Mouse (Mus musculus) hindbrain, embryonic 12.5 days (tissue): Measurements from ENCODE around the gene Nanog. TPM values are rescaled to one million over a fixed set of nuclear protein-coding genes. Genes with fewer than 3 reads are reported as not detected.
"Not testable (repeated sequence)": the region's sequence is repeated elsewhere in the genome, so short reads cannot be mapped to it uniquely, and the experiment has no call there.

ENCODE experiments used
- ATAC-seq: fragments of 200-750 bp; cut with Nextera tagmentation; 2 replicates; pipeline ENCODE4 v1.8.0; 2017; ENCODE audit warnings: moderate TSS enrichment; ENCODE audit not compliant: low FRiP score
- H3K27ac ChIP-seq: fragments of 300-500 bp; sonication (generic); 2 replicates; pipeline ENCODE4 v1.5.1; 2016; ENCODE audit warnings: mild to moderate bottlenecking
- H3K27me3 ChIP-seq: fragments of 300-500 bp; sonication (generic); 2 replicates; pipeline ENCODE4 v1.6.1; 2016; ENCODE audit warnings: mild to moderate bottlenecking
- H3K36me3 ChIP-seq: fragments of 300-500 bp; sonication (generic); 2 replicates; pipeline ENCODE4 v1.6.1; 2016; ENCODE audit warnings: mild to moderate bottlenecking
- H3K4me1 ChIP-seq: fragments of 300-500 bp; sonication (generic); 2 replicates; pipeline ENCODE4 v1.6.1; 2016
- H3K4me2 ChIP-seq: fragments of 300-500 bp; sonication (generic); replicated peaks from 2 replicates; pipeline ENCODE4 v1.6.1; 2016; ENCODE audit warnings: mild to moderate bottlenecking
- H3K4me3 ChIP-seq: fragments of 300-500 bp; sonication (generic); 2 replicates; pipeline ENCODE4 v1.5.1; 2016; ENCODE audit warnings: mild to moderate bottlenecking
- H3K9ac ChIP-seq: fragments of 300-500 bp; sonication (generic); 2 replicates; pipeline ENCODE4 v1.6.1; 2016; ENCODE audit warnings: mild to moderate bottlenecking, moderate library complexity
- H3K9me3 ChIP-seq: fragments of 300-500 bp; sonication (generic); replicated peaks from 2 replicates; pipeline ENCODE4 v1.6.1; 2016; ENCODE audit warnings: mild to moderate bottlenecking
- WGBS: fragments of 180-500 bp; shearing (Covaris S2); methylation state at CpG from one replicate; pipeline ENCODE4 v1.1.7; 2016; 5-methylcytosine and 5-hydroxymethylcytosine counted together
- polyA plus RNA-seq: library from polyadenylated mRNA; unstranded; fragments of >200 nt; fragmentation: Nextera tagmentation; extraction: Ambion mirVana; gene quantifications from 2 replicates; pipeline ENCODE4 v1.2.1, GENCODE M21; 2016

The Nanog gene
- polyA plus RNA-seq, 1 experiment from 2014 or later, result 0.27 TPM

GRCm38 (mm10) chr6:122706337-122706840, 900 bp upstream of the Nanog start:
- Histone ChIP-seq H3K27ac (no peak overlapping the region), H3K36me3 (no peaks in the 10 kb centered on the region), H3K4me3 (no peak overlapping the region), H3K4me2 (no peak overlapping the region), H3K9ac (no peak overlapping the region), H3K9me3 (no peaks in the 10 kb centered on the region), H3K27me3 (peaks cover 19% of the 10 kb centered on the region), H3K4me1 (peaks cover 12% of the 10 kb centered on the region; the same call in 1 of the 2 replicates)
- no peak for ATAC-seq
- WGBS, result 65% methylated on average over 12 of the region's 12 CpGs

DNA sequence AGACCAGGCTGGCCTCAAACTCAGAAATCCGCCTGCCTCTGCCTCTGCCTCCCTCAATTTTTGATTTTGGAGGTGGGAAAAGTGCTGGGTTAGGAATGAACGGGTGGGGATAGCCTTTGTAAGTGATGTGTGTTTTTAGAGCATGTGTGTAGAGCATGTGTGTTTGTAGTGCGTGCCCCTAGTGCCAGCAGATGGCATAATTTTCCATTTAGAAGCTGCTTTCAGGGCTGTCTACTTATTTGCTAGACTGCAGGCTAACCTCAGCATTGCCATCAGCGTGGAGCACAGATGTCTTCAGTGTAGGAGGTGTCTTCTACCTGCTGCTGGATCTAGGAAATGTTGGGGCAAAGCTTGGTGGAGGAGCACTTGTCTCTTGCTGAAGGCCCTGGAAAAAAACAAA, 1.5 kb downstream of the Nanog start:
- ATAC-seq, result no peak
- no peak overlapping the region for H3K9ac ChIP-seq
- no peaks in the 10 kb centered on the region for H3K36me3 ChIP-seq
- H3K4me3 ChIP-seq, result no peak overlapping the region
- H3K4me2 ChIP-seq, result no peak overlapping the region
- peaks cover 19% of the 10 kb centered on the region for H3K27me3 ChIP-seq
- H3K4me1 ChIP-seq, result no peaks in the 10 kb centered on the region
- WGBS, result 80% methylated on average over 4 of the region's 4 CpGs
- no peak overlapping the region for H3K27ac ChIP-seq
- H3K9me3 ChIP-seq, result no peaks in the 10 kb centered on the region

DNA sequence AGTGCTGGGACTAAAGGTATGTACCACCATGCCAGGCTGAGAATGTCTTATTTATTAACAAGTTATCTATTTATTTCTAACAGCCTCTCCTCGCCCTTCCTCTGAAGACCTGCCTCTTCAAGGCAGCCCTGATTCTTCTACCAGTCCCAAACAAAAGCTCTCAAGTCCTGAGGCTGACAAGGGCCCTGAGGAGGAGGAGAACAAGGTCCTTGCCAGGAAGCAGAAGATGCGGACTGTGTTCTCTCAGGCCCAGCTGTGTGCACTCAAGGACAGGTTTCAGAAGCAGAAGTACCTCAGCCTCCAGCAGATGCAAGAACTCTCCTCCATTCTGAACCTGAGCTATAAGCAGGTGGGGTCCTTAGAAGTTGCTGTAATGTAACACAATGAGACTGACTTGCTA, 4.2 kb downstream of the Nanog start:
- ATAC-seq, result no peak
- 86% methylated on average over 2 of the region's 2 CpGs for WGBS
- H3K9ac ChIP-seq, result no peak overlapping the region
- H3K4me3 ChIP-seq, result no peak overlapping the region
- H3K4me2 ChIP-seq, result no peak overlapping the region
- H3K27ac ChIP-seq, result no peak overlapping the region
- peaks cover 16% of the 10 kb centered on the region for H3K27me3 ChIP-seq
- no peaks in the 10 kb centered on the region for H3K36me3 ChIP-seq
- H3K9me3 ChIP-seq, result no peaks in the 10 kb centered on the region
- H3K4me1 ChIP-seq, result peaks cover 10% of the 10 kb centered on the region; the same call in 1 of the 2 replicates

GRCm38 (mm10) chr6:122713116-122713515, 5.8 kb downstream of the Nanog start:
- not testable (repeated sequence) for H3K9ac ChIP-seq, H3K4me1 ChIP-seq, H3K4me2 ChIP-seq, H3K4me3 ChIP-seq, H3K36me3 ChIP-seq, H3K27ac ChIP-seq, H3K9me3 ChIP-seq, ATAC-seq, H3K27me3 ChIP-seq
- 90% methylated on average over 7 of the region's 7 CpGs for WGBS

DNA sequence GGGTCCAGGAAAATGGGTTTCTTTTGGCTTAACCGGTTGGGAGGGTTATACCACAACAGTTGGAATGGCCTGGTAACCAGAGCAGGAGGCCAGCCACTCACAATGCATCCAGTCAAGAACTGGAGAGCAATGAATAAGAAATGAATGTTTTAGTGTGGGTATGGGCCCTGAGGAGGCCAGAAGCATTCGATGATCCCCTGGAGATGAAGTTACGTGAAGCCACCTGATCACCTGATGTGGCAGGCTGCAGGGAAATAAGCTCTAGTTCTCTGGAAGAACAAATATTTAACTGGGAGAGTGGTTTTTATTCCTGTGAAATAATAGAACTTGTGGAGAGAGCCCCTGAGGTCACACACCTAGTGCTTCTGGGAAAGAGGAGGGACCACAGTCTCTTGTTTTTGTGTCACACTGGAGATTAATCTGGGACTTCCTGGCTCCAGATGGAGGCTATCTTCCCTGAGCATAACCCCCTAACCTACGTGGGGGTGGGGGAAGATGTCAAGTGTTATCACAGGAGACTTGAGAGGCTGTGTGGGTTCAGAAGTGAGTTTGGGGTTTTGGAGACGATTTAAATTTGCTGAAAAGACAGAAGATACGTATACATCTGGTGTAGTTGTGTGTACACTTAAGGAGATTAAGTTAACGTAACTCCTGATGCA, 7.5 kb downstream of the Nanog start:
- 58% methylated on average over 7 of the region's 7 CpGs for WGBS
- no peak for ATAC-seq
- Histone ChIP-seq H3K27ac (no peak overlapping the region), H3K9me3 (no peaks in the 10 kb centered on the region), H3K36me3 (no peaks in the 10 kb centered on the region), H3K9ac (no peak overlapping the region), H3K4me3 (no peak overlapping the region), H3K4me2 (no peak overlapping the region), H3K4me1 (peaks cover 10% of the 10 kb centered on the region; the same call in 1 of the 2 replicates), H3K27me3 (no peaks in the 10 kb centered on the region)

- 0 out of 2 replicates have a peak, but pooled peaks have one; percentile 19 for ATAC-seq
- H3K27me3 ChIP-seq, result no peaks in the 10 kb centered on the region
- H3K27ac ChIP-seq, result no peak overlapping the region; the same call in 1 of the 2 replicates
- H3K36me3 ChIP-seq, result no peaks in the 10 kb centered on the region
- no peak overlapping the region for H3K4me3 ChIP-seq
- H3K4me2 ChIP-seq, result 0 out of 2 replicates have a peak overlapping the region, but pooled peaks have one; percentile 6
- 3% methylated on average over 4 of the region's 4 CpGs for WGBS
- no peak overlapping the region for H3K9ac ChIP-seq
- H3K9me3 ChIP-seq, result no peaks in the 10 kb centered on the region
- H3K4me1 ChIP-seq, result peaks cover 10% of the 10 kb centered on the region; the same call in 1 of the 2 replicates
Observed at GRCm38 (mm10) chr6:122715886-122716285, 8.6 kb downstream of the Nanog start.

GRCm38 (mm10) chr6:122718224-122718623, 10.9 kb downstream of the Nanog start:
- WGBS, result 92% methylated on average over 1 of the region's 1 CpGs
- ATAC-seq, result not testable (repeated sequence)

DNA sequence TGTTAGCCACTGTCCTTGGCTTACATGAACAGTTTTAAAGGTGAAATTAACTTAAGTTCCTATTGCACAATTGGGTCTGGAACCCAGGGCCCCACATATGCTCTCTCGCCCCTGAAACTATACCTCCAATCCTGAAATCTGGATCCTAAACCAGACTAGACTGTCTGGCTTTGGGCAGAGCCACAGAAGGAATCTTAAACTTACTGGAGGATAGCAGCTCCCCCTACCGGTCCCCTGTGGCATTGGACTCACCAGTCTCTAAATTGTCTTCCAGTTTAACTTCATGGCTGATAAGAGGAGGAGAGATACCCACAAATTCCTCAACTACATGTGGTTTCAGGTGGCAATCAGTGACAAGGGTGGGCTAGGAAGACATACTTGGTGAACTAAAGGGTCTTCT, 12.7 kb downstream of the Nanog start:
- ATAC-seq, result no peak

More at GRCm38 (mm10) chr6:122718224-122718623, 10.9 kb downstream of the Nanog start:
- not testable (repeated sequence) for H3K36me3 ChIP-seq, H3K27me3 ChIP-seq, H3K9ac ChIP-seq, H3K4me2 ChIP-seq, H3K9me3 ChIP-seq, H3K4me3 ChIP-seq, H3K4me1 ChIP-seq, H3K27ac ChIP-seq

DNA sequence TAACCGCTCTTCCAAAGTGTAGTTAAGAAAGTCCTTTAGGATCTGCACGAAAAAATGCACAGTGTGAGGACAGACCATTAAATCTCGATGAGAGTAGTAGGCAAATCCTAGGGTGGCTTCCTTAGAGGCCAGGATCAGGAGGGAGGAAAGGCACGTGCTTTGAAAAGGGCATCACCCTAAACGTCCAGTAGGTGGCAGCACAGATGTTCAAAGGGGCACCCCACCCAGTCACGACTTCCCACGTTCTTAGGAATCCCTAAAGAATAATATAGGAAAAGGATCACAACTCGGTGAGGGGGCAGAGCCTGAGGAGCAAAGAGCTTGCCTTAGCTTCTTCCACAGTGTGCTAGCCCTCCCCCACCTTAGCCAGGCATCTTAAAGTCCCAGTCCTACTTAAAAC, 32.7 kb downstream of the Nanog start:
- Histone ChIP-seq H3K4me3 (no peak overlapping the region), H3K27ac (no peak overlapping the region), H3K27me3 (peaks cover 37% of the 10 kb centered on the region), H3K4me2 (peak overlapping the region; percentile 31), H3K4me1 (peaks cover 6% of the 10 kb centered on the region), H3K9me3 (no peaks in the 10 kb centered on the region), H3K9ac (no peak overlapping the region), H3K36me3 (no peaks in the 10 kb centered on the region)
- ATAC-seq, result peak; percentile 4; the same call in 1 of the 2 replicates
- 11% methylated on average over 8 of the region's 8 CpGs for WGBS

More for the DNA sequence above, 12.7 kb downstream of the Nanog start:
- Histone ChIP-seq H3K36me3 (no peaks in the 10 kb centered on the region), H3K27me3 (no peaks in the 10 kb centered on the region), H3K9me3 (no peaks in the 10 kb centered on the region), H3K4me3 (no peak overlapping the region), H3K9ac (no peak overlapping the region), H3K27ac (no peak overlapping the region), H3K4me1 (peaks cover 10% of the 10 kb centered on the region; the same call in 1 of the 2 replicates), H3K4me2 (no peak overlapping the region)
- WGBS, result 37% methylated on average over 2 of the region's 2 CpGs

DNA sequence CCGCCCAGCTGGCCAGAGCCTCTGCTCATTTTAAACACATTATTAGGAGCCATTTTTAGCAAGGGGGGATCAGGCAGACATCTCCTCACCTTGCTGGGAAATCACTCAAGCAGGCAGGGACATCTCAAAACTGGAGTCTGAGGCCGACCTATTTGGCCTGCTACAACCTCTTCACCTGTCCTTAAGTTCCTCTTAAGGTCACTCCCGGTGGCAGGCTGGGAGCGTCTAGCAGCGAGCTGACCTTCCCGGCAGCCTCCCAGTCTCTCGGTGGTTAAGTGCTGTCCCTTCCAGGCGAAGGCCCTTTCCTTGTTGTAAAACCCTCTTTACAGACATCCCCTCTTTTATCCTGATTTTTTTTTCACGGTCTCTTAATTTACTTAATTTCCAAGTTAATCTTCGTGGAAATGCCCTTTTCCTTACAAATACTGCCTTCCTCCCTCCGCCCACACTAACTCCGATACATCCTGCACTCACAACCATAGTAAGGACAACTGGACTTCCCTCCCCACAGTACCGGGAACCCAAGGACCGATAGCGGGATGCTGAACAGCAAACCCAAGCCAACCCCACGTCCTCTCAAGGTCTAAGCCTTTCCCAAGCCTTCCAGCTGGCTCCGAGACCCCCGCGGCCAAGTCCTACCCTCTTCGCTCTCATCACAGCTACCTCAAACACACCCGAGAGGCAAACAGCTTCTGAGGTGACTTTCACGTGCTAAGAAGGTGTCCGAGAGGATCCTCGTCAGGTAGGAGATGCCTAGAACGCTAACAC, 34.4 kb downstream of the Nanog start:
- no peak for ATAC-seq
- peak overlapping the region; percentile 49 for H3K9ac ChIP-seq
- no peaks in the 10 kb centered on the region for H3K9me3 ChIP-seq
- H3K4me2 ChIP-seq, result peak overlapping the region; percentile 79
- WGBS, result 3% methylated on average over 25 of the region's 25 CpGs
- no peaks in the 10 kb centered on the region for H3K36me3 ChIP-seq
- peaks cover 6% of the 10 kb centered on the region for H3K4me1 ChIP-seq
- peaks cover 46% of the 10 kb centered on the region for H3K27me3 ChIP-seq
- no peak overlapping the region for H3K27ac ChIP-seq
- peak overlapping the region; percentile 46 for H3K4me3 ChIP-seq

GRCm38 (mm10) chr6:122742228-122742899, 35.1 kb downstream of the Nanog start:
- Histone ChIP-seq H3K4me1 (peaks cover 6% of the 10 kb centered on the region), H3K36me3 (no peaks in the 10 kb centered on the region), H3K4me3 (peak overlapping the region; percentile 46), H3K27me3 (peaks cover 46% of the 10 kb centered on the region), H3K9me3 (no peaks in the 10 kb centered on the region), H3K9ac (peak overlapping the region; percentile 49), H3K4me2 (peak overlapping the region; percentile 79), H3K27ac (no peak overlapping the region)
- under 1% methylated on average over 23 of the region's 23 CpGs for WGBS
- ATAC-seq, result 0 out of 2 replicates have a peak, but pooled peaks have one; percentile 27

DNA sequence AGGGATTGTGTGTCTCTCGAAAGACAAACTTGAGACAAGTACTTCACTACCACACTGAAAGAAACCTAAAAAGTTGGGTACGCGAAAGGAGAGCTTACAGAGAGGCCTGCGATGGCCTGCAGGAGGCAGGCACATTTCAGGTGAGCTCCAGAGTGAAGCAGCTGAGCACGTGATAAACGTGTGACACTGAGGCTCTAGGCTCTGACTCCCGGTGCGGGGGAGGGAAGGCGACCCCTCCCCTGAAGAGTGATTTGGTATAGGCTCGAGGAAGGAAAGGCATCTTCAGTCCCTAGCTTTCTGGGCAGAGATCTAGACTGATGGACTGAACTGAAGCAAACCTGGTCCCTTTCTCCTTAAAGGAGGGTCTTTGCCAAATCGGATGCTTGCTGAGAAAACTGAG, 36.1 kb downstream of the Nanog start:
- Histone ChIP-seq H3K9me3 (no peaks in the 10 kb centered on the region), H3K27me3 (peaks cover 46% of the 10 kb centered on the region), H3K36me3 (no peaks in the 10 kb centered on the region), H3K4me1 (peaks cover 6% of the 10 kb centered on the region), H3K27ac (no peak overlapping the region), H3K9ac (no peak overlapping the region), H3K4me2 (0 out of 2 replicates have a peak overlapping the region, but pooled peaks have one; percentile 17), H3K4me3 (no peak overlapping the region)
- WGBS, result 16% methylated on average over 11 of the region's 11 CpGs
- ATAC-seq, result no peak
